Mouse (Mus musculus): ENCODE results near the gene Rac3. TPM values are rescaled to one million over a fixed set of nuclear protein-coding genes. Genes with fewer than 3 reads are reported as not detected.
"Not testable (repeated sequence)": the region's sequence is repeated elsewhere in the genome, so short reads cannot be mapped to it uniquely, and the experiment has no call there.

Rac3 gene
- polyA plus RNA-seq (2015; fragmentation: Nextera tagmentation; extraction: Ambion mirVana) = 16.6 and 17.4 TPM in 2 replicates

DNA sequence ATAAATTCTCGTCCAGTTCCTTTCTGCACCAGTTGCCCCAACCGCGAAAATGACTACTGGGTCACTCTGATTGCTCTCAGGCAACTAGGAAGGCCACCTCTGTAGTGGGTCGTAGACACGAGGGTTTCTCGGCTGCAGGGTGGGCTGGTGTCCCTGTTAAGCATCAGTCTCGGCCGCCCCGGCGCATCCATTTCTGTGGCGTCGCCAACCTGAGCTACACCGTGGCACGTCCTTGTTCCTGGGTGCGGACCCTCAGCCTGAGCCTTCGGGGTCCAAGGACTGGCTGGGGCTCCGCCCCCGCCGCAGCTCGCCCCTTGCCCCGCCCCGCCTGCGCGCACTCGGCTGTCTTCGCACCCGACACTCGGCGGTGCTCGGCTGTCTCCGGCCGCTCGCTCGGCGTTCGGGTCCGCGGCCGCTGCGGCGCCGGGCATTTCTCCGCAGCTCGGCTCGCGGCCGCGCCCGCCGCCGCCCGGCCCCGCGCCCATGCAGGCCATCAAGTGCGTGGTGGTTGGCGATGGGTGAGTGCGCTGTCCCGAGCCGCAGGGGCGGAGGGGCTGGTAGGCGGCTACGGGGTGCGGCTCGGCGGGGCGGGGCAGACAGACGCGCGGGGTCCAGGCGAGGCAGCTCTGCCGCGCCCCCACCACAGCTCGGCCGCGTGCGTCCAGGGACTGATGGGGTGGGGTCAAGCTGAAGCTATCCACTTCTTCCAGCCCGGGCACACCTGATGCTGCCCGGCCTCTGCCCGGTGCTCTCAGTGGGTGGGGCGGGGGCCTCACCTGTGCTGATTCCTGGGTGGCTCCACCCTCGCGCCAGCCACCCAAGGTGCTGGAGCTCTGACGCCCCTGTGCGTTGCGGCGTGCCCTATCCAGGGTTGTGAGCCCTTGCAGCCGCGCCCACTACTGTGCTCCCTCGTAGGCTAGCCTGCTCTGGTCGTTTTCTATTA lies at the start of gene Rac3:
Gene Rac3, plus strand, starts transcription at position 347 of the 943 bp plus-strand sequence.
- DNase-seq (ENCODE audit: low spot score) = peak; percentile 41

- DNase-seq (ENCODE audit: low spot score) = peak; percentile 96
Measured at GRCm38 (mm10) chr11:120672687-120673593, 48.3 kb upstream of the Rac3 start, which contains the start of gene Aspscr1. Gene Aspscr1, plus strand, starts transcription at chr11:120672973.

DNA sequence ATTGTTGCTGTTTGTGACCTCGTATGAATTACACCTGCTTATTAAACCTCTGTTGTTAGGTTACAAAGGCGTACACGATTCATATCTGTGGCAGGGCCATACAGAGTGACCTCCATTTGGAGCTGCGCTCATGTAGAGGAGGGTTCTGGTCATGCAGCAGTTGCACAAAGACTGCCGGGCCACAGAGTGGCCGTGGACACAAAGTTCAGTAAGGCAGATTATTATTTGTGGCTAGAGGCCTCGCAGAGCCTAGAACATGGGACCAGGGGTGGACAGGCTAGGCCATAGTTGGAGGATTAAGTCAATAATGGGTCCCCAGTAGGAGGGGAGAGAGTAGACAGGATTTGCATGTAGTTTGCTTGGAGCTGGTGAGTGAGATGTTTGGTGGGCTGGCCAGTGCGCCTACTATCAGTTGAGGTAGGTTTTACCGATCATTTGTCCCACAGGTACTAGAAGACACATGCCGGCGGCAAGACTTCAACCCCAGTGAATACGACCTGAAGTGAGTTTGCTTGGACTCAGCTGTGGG lies 47.6 kb upstream of the Rac3 start:
- DNase-seq (ENCODE audit: low spot score) = no peak

GRCm38 (mm10) chr11:120675875-120676274 lies 45.4 kb upstream of the Rac3 start:
- DNase-seq (ENCODE audit: low spot score) = not testable (repeated sequence)

GRCm38 (mm10) chr11:120676951-120677350 lies 44.3 kb upstream of the Rac3 start:
- DNase-seq (ENCODE audit: low spot score) = no peak

GRCm38 (mm10) chr11:120679909-120680308 lies 41.4 kb upstream of the Rac3 start:
- no peak for DNase-seq (ENCODE audit: low spot score)

DNA sequence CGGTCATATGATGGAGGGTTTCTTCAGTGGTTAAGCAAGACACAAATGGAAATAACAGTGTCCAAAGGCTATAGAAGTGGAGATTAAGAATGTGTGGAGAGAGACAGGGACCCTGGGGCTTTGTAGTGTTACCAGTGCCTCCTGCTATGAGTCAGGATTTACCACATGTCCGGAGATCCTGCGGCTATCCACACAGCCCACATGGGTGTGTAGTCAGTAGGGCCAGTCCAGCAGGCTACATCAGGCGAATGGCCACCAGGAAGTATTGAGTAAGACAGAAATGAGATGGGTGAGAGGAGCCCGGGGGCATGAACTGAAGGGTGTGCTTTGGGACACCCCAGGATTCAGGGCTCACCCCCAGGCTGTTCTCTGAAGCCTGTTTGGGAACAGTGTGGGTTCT lies 38.6 kb upstream of the Rac3 start:
- DNase-seq (ENCODE audit: low spot score) = no peak

DNA sequence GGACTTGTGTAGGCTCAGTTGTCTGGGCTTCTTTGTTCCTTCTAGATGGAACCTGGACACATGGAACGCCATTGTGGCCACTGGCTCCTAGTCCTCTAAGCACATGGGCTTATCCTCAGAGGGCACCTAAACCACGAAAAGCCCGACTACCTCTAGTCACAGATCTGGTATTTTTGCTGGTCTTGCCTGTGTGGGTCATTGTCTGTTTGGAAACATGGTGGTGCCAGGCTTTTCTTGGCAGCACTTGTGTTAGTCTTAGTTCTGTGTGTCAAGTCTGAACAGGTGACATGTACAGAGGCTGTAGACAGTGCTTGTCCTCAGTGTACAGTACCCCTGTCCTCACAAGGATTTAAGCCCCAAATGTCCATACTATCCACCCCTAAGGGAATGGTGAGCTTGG lies 37.7 kb upstream of the Rac3 start:
- no peak for DNase-seq (ENCODE audit: low spot score)

DNA sequence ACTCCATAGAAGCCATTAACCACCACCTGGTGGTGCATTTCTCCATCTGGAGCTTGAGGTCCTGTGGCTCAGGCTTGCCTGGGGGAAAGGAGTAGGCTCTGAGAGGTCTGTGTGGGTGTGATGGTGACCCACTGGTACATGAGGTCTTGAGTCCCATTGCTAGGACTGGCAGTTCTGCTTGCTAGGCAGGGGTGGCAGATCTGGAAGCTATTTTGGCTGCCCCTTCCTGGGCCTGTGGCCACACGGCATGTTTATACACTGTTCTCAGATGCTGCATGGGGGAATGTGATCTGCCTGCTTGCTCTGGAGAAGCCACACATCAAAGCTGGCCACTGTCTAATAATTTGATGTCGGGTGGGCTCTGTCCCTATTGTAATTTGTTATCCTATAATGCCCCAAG lies 37.2 kb upstream of the Rac3 start:
- DNase-seq (ENCODE audit: low spot score) = no peak

GRCm38 (mm10) chr11:120684660-120685059 lies 36.6 kb upstream of the Rac3 start:
- DNase-seq (ENCODE audit: low spot score) = no peak

DNA sequence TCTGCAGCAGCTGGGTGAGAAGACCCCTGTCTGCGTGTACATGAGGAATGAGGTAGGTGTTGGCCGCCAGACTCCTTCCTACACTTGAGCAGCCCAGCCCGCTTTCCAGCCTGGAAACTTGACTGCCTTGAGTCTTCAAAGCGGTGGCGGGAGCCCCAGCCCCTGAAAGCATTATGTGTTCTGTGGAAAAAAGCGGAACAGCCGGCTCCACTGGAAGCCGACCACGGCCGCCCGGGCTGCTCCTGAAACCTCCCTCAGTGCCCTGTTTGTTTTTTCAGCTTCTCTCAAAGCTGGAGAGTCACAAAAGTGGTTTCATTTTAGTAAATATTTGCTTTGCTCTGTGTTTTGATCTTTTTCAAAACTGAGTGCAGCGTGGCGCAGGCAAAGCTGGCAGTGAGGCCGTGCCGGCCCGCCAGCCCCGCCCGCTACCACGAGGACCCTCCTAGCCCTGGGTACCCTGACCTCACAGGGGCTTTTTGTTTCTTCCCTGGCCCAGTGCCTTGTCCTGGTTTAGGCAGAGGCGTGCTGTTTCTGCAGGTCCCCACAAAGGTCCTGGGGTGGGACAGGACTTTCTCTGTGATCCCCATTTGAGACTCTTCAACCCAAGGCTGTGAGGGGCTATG lies 34.5 kb upstream of the Rac3 start:
- no peak for DNase-seq (ENCODE audit: low spot score)

DNA sequence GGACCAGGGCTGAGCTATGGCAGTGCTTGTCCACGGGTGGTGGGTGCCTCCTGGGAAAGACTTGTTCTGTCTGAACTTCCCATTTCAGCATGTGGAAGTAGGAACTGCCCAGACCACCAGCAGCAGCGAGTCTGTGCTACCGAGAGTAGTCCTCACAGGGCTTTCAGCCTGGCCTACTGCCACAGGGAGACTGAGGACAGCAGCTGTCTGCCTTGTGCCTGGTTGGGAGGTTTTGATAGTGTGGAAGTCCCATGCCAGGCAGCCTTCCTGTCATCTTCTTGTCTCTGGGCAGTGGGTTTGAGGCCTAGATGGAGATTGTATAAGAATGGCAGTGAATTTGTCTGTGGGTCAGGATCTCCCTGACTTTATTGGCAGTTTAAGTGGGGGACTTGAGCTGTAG lies 31.9 kb upstream of the Rac3 start:
- DNase-seq (ENCODE audit: low spot score) = no peak

- DNase-seq (ENCODE audit: low spot score) = no peak
Measured at GRCm38 (mm10) chr11:120692471-120693011, 28.7 kb upstream of the Rac3 start.

GRCm38 (mm10) chr11:120693461-120693860 lies 27.8 kb upstream of the Rac3 start:
- DNase-seq (ENCODE audit: low spot score) = no peak

DNA sequence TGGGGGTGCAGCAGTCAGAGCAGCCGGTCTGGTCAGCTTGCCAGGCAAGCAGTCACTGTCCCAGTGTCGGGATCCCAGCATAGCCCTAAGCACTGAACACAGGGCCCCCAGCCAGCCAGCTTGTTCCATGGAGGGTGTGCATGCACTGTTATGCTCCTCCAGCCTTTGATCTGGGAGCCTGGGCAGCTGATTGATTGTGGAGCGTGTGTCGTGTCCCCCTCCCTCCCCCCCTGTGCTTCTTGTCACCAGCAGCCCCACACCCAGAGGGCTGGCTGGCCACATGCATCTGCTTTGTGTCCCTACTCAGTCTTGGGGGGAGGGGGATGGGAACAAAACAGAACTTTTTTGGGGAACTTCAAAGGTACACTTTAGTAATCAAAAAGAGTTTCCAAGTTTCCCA lies 26.1 kb upstream of the Rac3 start:
- no peak for DNase-seq (ENCODE audit: low spot score)

GRCm38 (mm10) chr11:120695641-120696040 lies 25.6 kb upstream of the Rac3 start:
- DNase-seq (ENCODE audit: low spot score) = no peak

- DNase-seq (ENCODE audit: low spot score) = no peak
Measured at GRCm38 (mm10) chr11:120696568-120696967, 24.7 kb upstream of the Rac3 start.

DNA sequence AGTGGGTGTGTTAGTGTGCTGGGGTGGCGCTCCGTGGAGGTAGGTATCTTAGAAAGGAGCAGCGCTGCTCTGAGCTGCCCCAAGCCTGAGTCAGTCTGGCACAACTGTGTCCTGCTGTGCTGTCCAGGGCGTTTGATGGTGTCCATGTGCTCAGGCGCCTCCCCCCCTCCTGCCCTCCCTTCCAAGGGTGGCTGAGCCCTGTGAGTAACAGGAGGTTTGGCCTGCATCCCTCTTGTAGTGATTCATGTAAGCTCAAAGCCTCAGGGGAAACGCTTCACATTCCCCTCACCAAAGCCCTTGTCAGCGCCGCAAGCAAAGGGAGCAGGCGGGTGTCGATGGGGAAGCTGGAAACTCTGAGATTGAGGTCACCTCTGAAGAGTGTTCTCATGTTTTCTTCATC lies 23.5 kb upstream of the Rac3 start:
- no peak for DNase-seq (ENCODE audit: low spot score)

GRCm38 (mm10) chr11:120703696-120704454 lies 17.4 kb upstream of the Rac3 start:
- no peak for DNase-seq (ENCODE audit: low spot score)
